Mouse (Mus musculus) neural tube, embryonic 12.5 days (tissue): ENCODE results near the gene Mapkap1. TPM values are rescaled to one million over a fixed set of nuclear protein-coding genes. Genes with fewer than 3 reads are reported as not detected.

Experiments used
- ATAC-seq: fragments of 200-750 bp; cut with Nextera tagmentation; 2 replicates; pipeline ENCODE4 v1.8.0; 2017; ENCODE audit warnings: low read depth, mild to moderate bottlenecking, moderate TSS enrichment, moderate library complexity; ENCODE audit not compliant: low FRiP score
- H3K27ac ChIP-seq: fragments of 300-500 bp; sonication (generic); 2 replicates; pipeline ENCODE4 v1.5.1; 2016
- H3K27me3 ChIP-seq: fragments of 300-500 bp; sonication (generic); replicated peaks from 2 replicates; pipeline ENCODE4 v1.6.1; 2016; ENCODE audit warnings: mild to moderate bottlenecking
- H3K36me3 ChIP-seq: fragments of 300-500 bp; sonication (generic); 2 replicates; pipeline ENCODE4 v1.6.1; 2016; ENCODE audit warnings: mild to moderate bottlenecking
- H3K4me1 ChIP-seq: fragments of 300-500 bp; sonication (generic); 2 replicates; pipeline ENCODE4 v1.6.1; 2016
- H3K4me2 ChIP-seq: fragments of 300-500 bp; sonication (generic); replicated peaks from 2 replicates; pipeline ENCODE4 v1.6.1; 2016; ENCODE audit warnings: mild to moderate bottlenecking
- H3K4me3 ChIP-seq: fragments of 300-500 bp; sonication (generic); 2 replicates; pipeline ENCODE4 v1.5.1; 2016
- H3K9ac ChIP-seq: fragments of 300-500 bp; sonication (generic); 2 replicates; pipeline ENCODE4 v1.6.1; 2016; ENCODE audit warnings: mild to moderate bottlenecking
- H3K9me3 ChIP-seq: fragments of 300-500 bp; sonication (generic); 2 replicates; pipeline ENCODE4 v1.6.1; 2016; ENCODE audit warnings: mild to moderate bottlenecking
- WGBS: fragments of 180-500 bp; shearing (Covaris S2); methylation state at CpG from one replicate; pipeline ENCODE4 v1.1.7; 2016; 5-methylcytosine and 5-hydroxymethylcytosine counted together
- polyA plus RNA-seq: library from polyadenylated mRNA; unstranded; fragments of >200 nt; fragmentation: Nextera tagmentation; extraction: Ambion mirVana; gene quantifications from 2 replicates; pipeline ENCODE4 v1.2.1, GENCODE M21; 2016

The Mapkap1 gene
- polyA plus RNA-seq, 1 experiment from 2014 or later: 114 TPM

GRCm38 (mm10) chr2:34602111-34602541 is 195.6 kb downstream of the Mapkap1 start:
- Histone ChIP-seq H3K9ac (no peak overlapping the region), H3K27ac (no peak overlapping the region)
- no peak for ATAC-seq

GRCm38 (mm10) chr2:34602896-34603295 is 196.3 kb downstream of the Mapkap1 start:
- H3K9ac ChIP-seq: no peak overlapping the region
- H3K9me3 ChIP-seq: no peaks in the 10 kb centered on the region
- H3K36me3 ChIP-seq: no peaks in the 10 kb centered on the region; the same call in 1 of the 2 replicates
- ATAC-seq: no peak
- no peak overlapping the region for H3K4me3 ChIP-seq
- H3K27me3 ChIP-seq: no peaks in the 10 kb centered on the region
- H3K27ac ChIP-seq: no peak overlapping the region
- WGBS: 59% methylated on average over 3 of the region's 3 CpGs
- peaks cover 42% of the 10 kb centered on the region for H3K4me1 ChIP-seq
- no peak overlapping the region for H3K4me2 ChIP-seq

More at GRCm38 (mm10) chr2:34602111-34602541, 195.6 kb downstream of the Mapkap1 start:
- Histone ChIP-seq H3K4me2 (no peak overlapping the region; the same call in 1 of the 2 replicates), H3K9me3 (no peaks in the 10 kb centered on the region), H3K27me3 (no peaks in the 10 kb centered on the region), H3K4me3 (no peak overlapping the region), H3K4me1 (peaks cover 42% of the 10 kb centered on the region), H3K36me3 (no peaks in the 10 kb centered on the region; the same call in 1 of the 2 replicates)
- 9% methylated on average over 8 of the region's 8 CpGs for WGBS

- Histone ChIP-seq H3K36me3 (no peaks in the 10 kb centered on the region; the same call in 1 of the 2 replicates), H3K4me3 (no peak overlapping the region), H3K27ac (no peak overlapping the region), H3K4me2 (no peak overlapping the region), H3K9me3 (no peaks in the 10 kb centered on the region), H3K4me1 (peaks cover 42% of the 10 kb centered on the region), H3K27me3 (no peaks in the 10 kb centered on the region), H3K9ac (no peak overlapping the region)
- ATAC-seq: peak; percentile 50; the same call in 1 of the 2 replicates
- 11% methylated on average over 14 of the region's 14 CpGs for WGBS
These were observed 197.2 kb downstream of the Mapkap1 start for GRCm38 (mm10) chr2:34603653-34604214.

- no peaks in the 10 kb centered on the region for H3K27me3 ChIP-seq
- H3K9ac ChIP-seq: no peak overlapping the region
- H3K4me2 ChIP-seq: no peak overlapping the region
- no peaks in the 10 kb centered on the region for H3K9me3 ChIP-seq
- 0 out of 2 replicates have a peak, but pooled peaks cover under 1% of the 10 kb centered on the region for H3K36me3 ChIP-seq
- no peak for ATAC-seq
- no peak overlapping the region for H3K4me3 ChIP-seq
- WGBS: 40% methylated on average over 3 of the region's 3 CpGs
- H3K27ac ChIP-seq: no peak overlapping the region
- H3K4me1 ChIP-seq: peaks cover 37% of the 10 kb centered on the region
These were observed 198.5 kb downstream of the Mapkap1 start for GRCm38 (mm10) chr2:34605040-34605439.

GRCm38 (mm10) chr2:34608917-34609316 is 202.3 kb downstream of the Mapkap1 start:
- WGBS: 47% methylated on average over 3 of the region's 3 CpGs
- peaks cover 4% of the 10 kb centered on the region for H3K4me1 ChIP-seq
- no peaks in the 10 kb centered on the region for H3K9me3 ChIP-seq
- H3K9ac ChIP-seq: no peak overlapping the region
- H3K4me3 ChIP-seq: no peak overlapping the region
- H3K27ac ChIP-seq: no peak overlapping the region
- no peaks in the 10 kb centered on the region for H3K27me3 ChIP-seq
- ATAC-seq: no peak
- H3K4me2 ChIP-seq: no peak overlapping the region
- 0 out of 2 replicates have a peak, but pooled peaks cover 4% of the 10 kb centered on the region for H3K36me3 ChIP-seq

- 92% methylated on average over 4 of the region's 4 CpGs for WGBS
These were observed 202.9 kb downstream of the Mapkap1 start for GRCm38 (mm10) chr2:34609516-34609915.

GRCm38 (mm10) chr2:34620778-34621415 is 214.3 kb downstream of the Mapkap1 start:
- no peaks in the 10 kb centered on the region for H3K27me3 ChIP-seq
- 73% methylated on average over 10 of the region's 10 CpGs for WGBS

More at GRCm38 (mm10) chr2:34609516-34609915, 202.9 kb downstream of the Mapkap1 start:
- Histone ChIP-seq H3K9ac (no peak overlapping the region), H3K4me3 (no peak overlapping the region), H3K27ac (no peak overlapping the region), H3K36me3 (0 out of 2 replicates have a peak, but pooled peaks cover 4% of the 10 kb centered on the region), H3K4me1 (no peaks in the 10 kb centered on the region), H3K9me3 (no peaks in the 10 kb centered on the region), H3K4me2 (no peak overlapping the region), H3K27me3 (no peaks in the 10 kb centered on the region)
- ATAC-seq: no peak

GRCm38 (mm10) chr2:34621485-34621884 is 214.9 kb downstream of the Mapkap1 start:
- Histone ChIP-seq H3K36me3 (peaks cover 21% of the 10 kb centered on the region), H3K9ac (no peak overlapping the region), H3K9me3 (no peaks in the 10 kb centered on the region), H3K4me2 (no peak overlapping the region), H3K27me3 (no peaks in the 10 kb centered on the region), H3K27ac (no peak overlapping the region), H3K4me1 (peaks cover 25% of the 10 kb centered on the region), H3K4me3 (no peak overlapping the region)
- WGBS: 89% methylated on average over 8 of the region's 8 CpGs
- no peak for ATAC-seq

More at GRCm38 (mm10) chr2:34620778-34621415, 214.3 kb downstream of the Mapkap1 start:
- Histone ChIP-seq H3K4me1 (peaks cover 25% of the 10 kb centered on the region), H3K4me3 (no peak overlapping the region), H3K36me3 (peaks cover 21% of the 10 kb centered on the region), H3K9me3 (no peaks in the 10 kb centered on the region), H3K27ac (no peak overlapping the region), H3K9ac (no peak overlapping the region), H3K4me2 (no peak overlapping the region)
- ATAC-seq: no peak

- H3K4me2 ChIP-seq: no peak overlapping the region
- no peak overlapping the region for H3K9ac ChIP-seq
- H3K9me3 ChIP-seq: no peaks in the 10 kb centered on the region
- no peak for ATAC-seq
- no peaks in the 10 kb centered on the region for H3K27me3 ChIP-seq
- no peak overlapping the region for H3K27ac ChIP-seq
- H3K4me3 ChIP-seq: no peak overlapping the region
- peaks cover 21% of the 10 kb centered on the region for H3K36me3 ChIP-seq
- WGBS: 60% methylated on average over 11 of the region's 11 CpGs
- peaks cover 31% of the 10 kb centered on the region for H3K4me1 ChIP-seq
These were observed 215.9 kb downstream of the Mapkap1 start for GRCm38 (mm10) chr2:34622518-34622917.

- no peak overlapping the region for H3K4me2 ChIP-seq
- H3K9ac ChIP-seq: no peak overlapping the region
- peaks cover 21% of the 10 kb centered on the region for H3K36me3 ChIP-seq
- no peak overlapping the region for H3K4me3 ChIP-seq
- 83% methylated on average over 8 of the region's 8 CpGs for WGBS
- H3K9me3 ChIP-seq: no peaks in the 10 kb centered on the region
- H3K27me3 ChIP-seq: no peaks in the 10 kb centered on the region
- H3K27ac ChIP-seq: no peak overlapping the region
- no peak for ATAC-seq
- H3K4me1 ChIP-seq: peaks cover 33% of the 10 kb centered on the region
These were observed 216.6 kb downstream of the Mapkap1 start for GRCm38 (mm10) chr2:34623181-34623580.

GRCm38 (mm10) chr2:34624076-34624475 is 217.5 kb downstream of the Mapkap1 start:
- Histone ChIP-seq H3K27me3 (no peaks in the 10 kb centered on the region), H3K36me3 (peaks cover 21% of the 10 kb centered on the region), H3K9ac (no peak overlapping the region), H3K4me3 (no peak overlapping the region), H3K4me2 (no peak overlapping the region), H3K9me3 (no peaks in the 10 kb centered on the region), H3K27ac (no peak overlapping the region), H3K4me1 (peaks cover 33% of the 10 kb centered on the region)
- no peak for ATAC-seq
- 96% methylated on average over 12 of the region's 12 CpGs for WGBS

- Histone ChIP-seq H3K27me3 (no peaks in the 10 kb centered on the region), H3K36me3 (peaks cover 16% of the 10 kb centered on the region), H3K9me3 (no peaks in the 10 kb centered on the region), H3K9ac (no peak overlapping the region), H3K4me2 (no peak overlapping the region), H3K4me1 (peaks cover 17% of the 10 kb centered on the region), H3K27ac (no peak overlapping the region), H3K4me3 (no peak overlapping the region)
- ATAC-seq: no peak
- 78% methylated on average over 17 of the region's 17 CpGs for WGBS
These were observed 221.0 kb downstream of the Mapkap1 start for GRCm38 (mm10) chr2:34627328-34628226.
